Mouse (Mus musculus) liver, embryonic 15.5 days (tissue): ENCODE measurements around the gene Eln. TPM values are rescaled to one million over a fixed set of nuclear protein-coding genes. Genes with fewer than 3 reads are reported as not detected.

ENCODE experiments used
- ATAC-seq: fragments of 200-750 bp; cut with Nextera tagmentation; 2 replicates; pipeline ENCODE4 v1.8.0; 2017; ENCODE audit warnings: moderate number of reproducible peaks, mild to moderate bottlenecking, moderate library complexity; ENCODE audit not compliant: insufficient read depth
- H3K27ac ChIP-seq: fragments of 300-500 bp; sonication (generic); replicated peaks from 2 replicates; pipeline ENCODE4 v1.5.1; 2015; ENCODE audit warnings: mild to moderate bottlenecking, inconsistent platforms
- H3K27me3 ChIP-seq: fragments of 300-500 bp; sonication (generic); 2 replicates; pipeline ENCODE4 v1.6.1; 2015; ENCODE audit warnings: mild to moderate bottlenecking, inconsistent platforms
- H3K36me3 ChIP-seq: fragments of 300-500 bp; sonication (generic); replicated peaks from 2 replicates; pipeline ENCODE4 v1.6.1; 2015; ENCODE audit warnings: moderate library complexity, mild to moderate bottlenecking, inconsistent platforms
- H3K4me1 ChIP-seq: fragments of 300-500 bp; sonication (generic); replicated peaks from 2 replicates; pipeline ENCODE4 v1.6.1; 2015; ENCODE audit warnings: inconsistent platforms
- H3K4me2 ChIP-seq: fragments of 300-500 bp; sonication (generic); 2 replicates; pipeline ENCODE4 v1.6.1; 2015; ENCODE audit warnings: moderate library complexity, mild to moderate bottlenecking, inconsistent platforms
- H3K4me3 ChIP-seq: fragments of 300-500 bp; sonication (generic); replicated peaks from 2 replicates; pipeline ENCODE4 v1.5.1; 2015; ENCODE audit warnings: mild to moderate bottlenecking, inconsistent platforms
- H3K9ac ChIP-seq: fragments of 300-500 bp; sonication (generic); 2 replicates; pipeline ENCODE4 v1.6.1; 2015; ENCODE audit warnings: moderate library complexity, mild to moderate bottlenecking, inconsistent platforms
- H3K9me3 ChIP-seq: fragments of 300-500 bp; sonication (generic); replicated peaks from 2 replicates; pipeline ENCODE4 v1.6.1; 2016; ENCODE audit warnings: inconsistent platforms
- WGBS: fragments of 180-500 bp; shearing (Covaris S2); methylation state at CpG from one replicate; pipeline ENCODE4 v1.1.7; 2015; ENCODE audit warnings: mixed read lengths; ENCODE audit not compliant: insufficient replicate concordance; 5-methylcytosine and 5-hydroxymethylcytosine counted together
- polyA plus RNA-seq: library from polyadenylated mRNA; unstranded; fragments of >200 nt; fragmentation: Nextera tagmentation; extraction: Ambion mirVana; gene quantifications from 2 replicates; pipeline ENCODE4 v1.2.1, GENCODE M21; 2015

Eln gene
- polyA plus RNA-seq = 5.0 and 6.6 TPM in 2 replicates

DNA sequence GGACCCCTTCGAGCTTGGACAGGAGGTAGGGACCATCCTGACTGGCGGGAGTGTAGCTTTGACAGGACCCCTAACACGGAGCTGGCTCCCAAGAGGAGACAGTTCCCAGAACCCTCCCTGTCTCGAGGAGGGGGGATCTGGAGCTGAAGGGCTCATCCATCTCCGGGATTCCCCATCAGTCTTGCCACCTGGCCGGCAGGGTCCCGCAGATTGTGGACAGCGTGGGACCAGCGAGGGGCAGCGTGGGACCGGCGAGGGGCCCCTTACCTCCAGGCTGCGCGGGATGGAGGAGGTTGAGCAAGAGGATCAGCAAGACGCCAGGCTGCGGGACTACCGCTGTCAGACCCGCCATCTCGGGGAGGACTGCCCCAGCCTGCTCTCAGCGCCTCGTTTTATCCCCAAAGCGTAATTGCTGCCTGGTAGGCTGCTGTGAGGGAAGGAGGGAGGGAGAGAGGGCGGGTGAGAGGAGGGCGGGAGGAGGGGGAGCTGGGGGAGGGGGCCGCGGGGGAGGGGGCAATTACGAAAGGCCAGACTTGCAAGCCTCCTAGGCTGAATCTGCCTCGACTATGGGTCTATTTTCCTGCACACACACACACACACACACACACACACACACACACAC, at the start of gene Eln:
TSS of gene Eln (minus strand) at position 434 of the 622 bp plus-strand sequence.
- Histone ChIP-seq H3K4me3 (peak within 1 kb of the TSS; percentile 17; the same call in 1 of the 2 replicates), H3K27ac (no peak within 1 kb of the TSS), H3K4me1 (0 out of 2 replicates have a peak, but pooled peaks cover 6% of the 10 kb centered on the region), H3K36me3 (no peaks in the 10 kb centered on the region), H3K4me2 (peak within 1 kb of the TSS; percentile 54), H3K9me3 (no peaks in the 10 kb centered on the region), H3K9ac (no peak within 1 kb of the TSS), H3K27me3 (peaks cover 14% of the 10 kb centered on the region)
- no peak for ATAC-seq
- 5% methylated on average over 23 of the region's 28 CpGs for WGBS

DNA sequence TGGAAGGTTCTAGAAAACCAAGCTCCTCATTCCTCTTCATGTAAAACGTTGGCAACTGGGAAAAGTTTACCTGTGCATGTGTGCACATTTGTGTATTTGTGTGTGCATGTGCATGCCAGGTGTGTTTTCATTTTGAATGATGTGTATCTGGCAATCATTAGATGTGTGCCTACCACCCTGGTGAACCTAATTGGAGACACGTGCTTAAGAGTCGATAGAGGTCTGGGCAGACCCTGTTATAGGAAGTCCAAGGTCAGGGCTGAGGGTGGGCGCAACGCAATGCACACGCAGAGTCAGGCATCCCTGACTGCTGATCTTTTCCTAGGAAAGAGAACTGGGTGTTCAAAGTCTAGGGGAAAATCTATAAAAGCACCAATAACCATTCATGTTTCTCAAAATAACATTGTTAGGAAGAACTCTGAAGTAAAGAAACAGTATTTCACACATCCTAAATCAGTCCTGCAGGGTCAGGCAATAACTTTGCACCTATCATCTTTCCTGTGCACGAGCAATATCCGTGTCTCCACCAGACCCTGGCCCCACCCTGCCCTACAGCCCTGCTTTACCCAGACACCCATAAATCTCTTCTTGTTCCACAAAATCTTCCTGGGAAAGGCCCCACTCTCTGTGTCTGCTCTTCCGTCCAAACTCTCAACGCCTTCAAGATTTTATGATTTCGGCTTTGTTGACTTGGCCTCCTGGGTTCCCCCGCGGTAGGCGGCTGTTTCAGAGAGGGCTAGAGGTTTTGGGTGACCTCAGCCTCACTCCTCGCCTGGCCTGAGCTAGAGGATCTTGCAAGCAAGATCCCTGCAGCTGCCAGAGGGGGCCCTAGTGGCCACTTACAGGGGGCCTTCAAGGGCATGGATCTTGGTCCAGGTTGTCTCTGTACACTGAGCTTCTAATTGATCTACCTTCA, 43.2 kb upstream of the Eln start:
- 75% methylated on average over 15 of the region's 15 CpGs for WGBS
- H3K4me3 ChIP-seq = no peak overlapping the region
- no peak overlapping the region for H3K4me2 ChIP-seq
- no peaks in the 10 kb centered on the region for H3K4me1 ChIP-seq
- no peaks in the 10 kb centered on the region for H3K9me3 ChIP-seq
- no peak overlapping the region for H3K9ac ChIP-seq
- H3K27ac ChIP-seq = no peak overlapping the region
- H3K36me3 ChIP-seq = no peaks in the 10 kb centered on the region
- ATAC-seq = no peak
- no peaks in the 10 kb centered on the region for H3K27me3 ChIP-seq

DNA sequence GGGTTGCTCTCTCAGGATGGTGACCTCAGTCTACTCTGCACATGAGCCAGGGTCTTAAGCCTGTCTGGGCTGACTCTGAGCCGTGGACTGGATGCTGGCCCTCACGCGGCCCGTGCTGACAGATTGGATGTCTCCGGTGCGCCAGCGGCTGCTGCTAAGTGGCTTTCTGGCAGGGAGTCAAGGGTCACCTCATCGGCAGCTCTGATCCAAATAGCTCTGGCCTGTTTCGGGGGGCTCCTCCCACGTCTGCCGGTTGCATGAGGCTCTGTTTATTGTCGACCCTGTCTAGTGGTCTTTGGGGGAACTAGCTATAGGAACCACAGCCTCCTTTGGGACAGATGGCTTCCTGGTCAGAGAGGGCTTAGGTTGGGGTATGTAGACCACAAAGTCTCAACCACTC, 41.1 kb upstream of the Eln start:
- no peak overlapping the region for H3K4me3 ChIP-seq
- no peaks in the 10 kb centered on the region for H3K4me1 ChIP-seq
- WGBS = 35% methylated on average over 12 of the region's 12 CpGs
- H3K27me3 ChIP-seq = no peaks in the 10 kb centered on the region
- no peak for ATAC-seq
- H3K36me3 ChIP-seq = no peaks in the 10 kb centered on the region
- no peaks in the 10 kb centered on the region for H3K9me3 ChIP-seq
- no peak overlapping the region for H3K4me2 ChIP-seq
- H3K27ac ChIP-seq = no peak overlapping the region
- no peak overlapping the region for H3K9ac ChIP-seq

DNA sequence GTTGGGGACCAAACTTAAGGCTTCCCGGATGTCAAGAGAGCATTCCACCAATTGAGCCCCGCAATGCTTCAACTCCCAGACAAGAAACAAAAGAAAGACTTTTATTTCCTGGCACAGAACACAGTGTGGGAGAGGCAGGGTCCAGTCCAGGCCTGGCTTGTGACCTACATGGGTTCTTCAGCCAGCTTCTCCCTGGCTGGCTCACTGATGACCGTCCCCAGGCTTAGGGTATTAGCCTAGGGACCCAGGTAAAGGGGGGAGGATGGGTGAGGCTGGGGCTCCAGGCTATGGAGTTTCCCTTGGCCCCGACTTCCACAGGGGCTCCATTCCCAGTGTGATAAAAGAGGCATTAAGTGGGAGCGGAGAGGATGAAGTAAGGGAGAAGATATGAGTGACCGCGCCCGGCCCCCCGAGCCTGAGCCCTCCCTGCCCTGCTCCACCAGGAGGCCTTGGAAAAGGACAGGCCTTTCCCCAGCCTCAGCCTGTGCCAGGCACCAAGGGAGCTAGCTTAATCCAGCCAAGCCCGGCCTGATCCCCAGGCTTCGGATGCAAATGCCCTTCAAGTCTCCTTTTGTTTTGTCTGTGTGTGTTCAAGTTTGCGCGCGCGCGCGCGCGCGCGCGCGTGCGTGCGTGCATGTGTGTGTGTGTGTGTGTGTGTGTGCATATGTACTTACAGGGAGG, 38.7 kb upstream of the Eln start:
- H3K27ac ChIP-seq = no peak overlapping the region
- H3K27me3 ChIP-seq = no peaks in the 10 kb centered on the region
- H3K4me3 ChIP-seq = no peak overlapping the region
- H3K4me1 ChIP-seq = no peaks in the 10 kb centered on the region
- ATAC-seq = no peak
- no peaks in the 10 kb centered on the region for H3K9me3 ChIP-seq
- H3K36me3 ChIP-seq = no peaks in the 10 kb centered on the region
- H3K9ac ChIP-seq = no peak overlapping the region
- H3K4me2 ChIP-seq = no peak overlapping the region
- WGBS = 69% methylated on average over 25 of the region's 25 CpGs

DNA sequence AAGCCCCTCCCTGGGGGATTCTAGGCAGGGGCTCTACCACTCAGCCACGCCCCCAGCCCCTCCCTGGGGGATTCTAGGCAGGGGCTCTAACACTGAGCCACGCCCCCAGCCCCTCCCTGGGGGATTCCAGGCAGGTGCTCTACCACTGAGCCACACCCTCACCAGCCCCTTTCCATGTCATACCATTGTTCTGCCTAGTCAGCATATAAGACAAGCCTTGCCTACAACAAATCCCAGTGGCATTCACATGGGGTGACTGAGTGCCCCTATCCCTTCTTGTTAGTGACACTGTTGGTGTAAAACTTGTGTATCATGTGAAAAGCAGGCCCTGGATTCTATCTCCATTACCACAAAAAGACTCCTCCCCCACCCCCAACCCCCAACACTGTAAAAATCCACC, 36.7 kb upstream of the Eln start:
- no peak overlapping the region for H3K4me2 ChIP-seq
- no peak for ATAC-seq
- 26% methylated on average over 2 of the region's 2 CpGs for WGBS
- H3K9me3 ChIP-seq = no peaks in the 10 kb centered on the region
- H3K36me3 ChIP-seq = no peaks in the 10 kb centered on the region
- H3K4me1 ChIP-seq = no peaks in the 10 kb centered on the region
- no peak overlapping the region for H3K4me3 ChIP-seq
- H3K27me3 ChIP-seq = no peaks in the 10 kb centered on the region
- H3K27ac ChIP-seq = no peak overlapping the region
- no peak overlapping the region for H3K9ac ChIP-seq

DNA sequence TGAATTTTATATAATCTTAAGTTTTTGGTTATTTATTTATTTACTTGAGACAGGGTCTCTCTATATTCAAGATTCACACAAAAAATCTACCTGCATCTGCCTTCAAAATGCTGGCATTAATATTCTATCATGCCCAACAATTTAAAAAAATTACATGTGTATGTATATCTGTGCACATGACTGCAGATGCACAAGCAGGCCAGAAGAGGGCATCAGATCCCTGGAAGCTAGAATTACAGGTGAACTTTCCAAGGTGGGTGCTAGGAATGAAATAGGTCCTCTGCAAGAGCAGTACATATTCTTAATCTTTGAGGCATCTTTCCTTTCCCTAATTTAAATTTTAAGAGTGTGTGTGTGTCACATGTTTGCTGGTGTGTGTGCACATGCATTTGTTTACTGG, 33.8 kb upstream of the Eln start:
- H3K4me2 ChIP-seq = no peak overlapping the region

DNA sequence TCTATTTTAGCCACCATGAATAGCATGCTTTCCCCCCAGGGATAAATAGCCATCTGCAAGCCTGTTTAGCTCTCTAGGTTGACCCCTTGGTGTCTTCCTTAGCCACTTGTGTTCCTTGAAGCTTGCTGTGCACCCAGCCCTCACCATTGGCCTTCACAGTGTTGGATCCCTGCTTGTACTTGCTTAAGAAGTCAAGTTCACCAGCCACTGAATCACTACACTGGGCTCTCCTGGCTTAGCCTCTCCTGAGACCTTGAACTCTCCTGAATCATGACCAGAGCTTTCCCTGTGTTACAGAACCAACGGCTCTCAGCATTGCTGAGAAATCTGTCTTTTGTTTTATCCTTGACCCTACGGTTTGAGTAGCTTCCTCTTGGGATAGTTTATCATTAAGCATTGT, 33.0 kb upstream of the Eln start:
- Histone ChIP-seq H3K36me3 (no peaks in the 10 kb centered on the region), H3K27ac (no peak overlapping the region), H3K27me3 (no peaks in the 10 kb centered on the region), H3K4me1 (no peaks in the 10 kb centered on the region), H3K9ac (no peak overlapping the region), H3K4me3 (no peak overlapping the region), H3K4me2 (no peak overlapping the region), H3K9me3 (no peaks in the 10 kb centered on the region)
- ATAC-seq = no peak
- WGBS = 30% methylated on average over 2 of the region's 2 CpGs

More for the DNA sequence above, 33.8 kb upstream of the Eln start:
- Histone ChIP-seq H3K27ac (no peak overlapping the region), H3K9me3 (no peaks in the 10 kb centered on the region), H3K9ac (no peak overlapping the region), H3K27me3 (no peaks in the 10 kb centered on the region), H3K36me3 (no peaks in the 10 kb centered on the region), H3K4me3 (no peak overlapping the region), H3K4me1 (no peaks in the 10 kb centered on the region)
- ATAC-seq = no peak

DNA sequence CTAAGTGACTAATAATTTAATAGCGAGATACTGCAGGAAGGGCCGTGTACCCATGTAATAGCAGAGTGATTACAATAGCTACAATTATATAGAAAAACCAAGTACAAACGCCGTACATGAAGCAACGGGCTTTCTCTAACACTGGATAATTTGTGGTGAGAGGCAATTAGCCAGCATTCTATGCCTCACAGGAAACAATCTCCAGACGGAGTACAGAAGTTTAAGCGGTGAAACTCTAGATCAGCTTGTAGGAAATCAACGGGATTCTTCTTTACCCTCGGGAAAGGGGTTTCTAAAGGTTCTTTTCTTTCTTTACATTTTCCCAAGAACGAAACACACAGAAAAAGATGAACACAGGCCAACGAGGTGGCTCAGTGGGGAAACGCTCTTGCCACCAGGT, 29.4 kb upstream of the Eln start:
- H3K27ac ChIP-seq = no peak overlapping the region
- no peak overlapping the region for H3K4me3 ChIP-seq
- no peak overlapping the region for H3K9ac ChIP-seq
- no peak for ATAC-seq
- H3K36me3 ChIP-seq = no peaks in the 10 kb centered on the region
- no peak overlapping the region for H3K4me2 ChIP-seq
- H3K4me1 ChIP-seq = no peaks in the 10 kb centered on the region
- WGBS = 70% methylated on average over 12 of the region's 12 CpGs
- no peaks in the 10 kb centered on the region for H3K9me3 ChIP-seq
- H3K27me3 ChIP-seq = no peaks in the 10 kb centered on the region

DNA sequence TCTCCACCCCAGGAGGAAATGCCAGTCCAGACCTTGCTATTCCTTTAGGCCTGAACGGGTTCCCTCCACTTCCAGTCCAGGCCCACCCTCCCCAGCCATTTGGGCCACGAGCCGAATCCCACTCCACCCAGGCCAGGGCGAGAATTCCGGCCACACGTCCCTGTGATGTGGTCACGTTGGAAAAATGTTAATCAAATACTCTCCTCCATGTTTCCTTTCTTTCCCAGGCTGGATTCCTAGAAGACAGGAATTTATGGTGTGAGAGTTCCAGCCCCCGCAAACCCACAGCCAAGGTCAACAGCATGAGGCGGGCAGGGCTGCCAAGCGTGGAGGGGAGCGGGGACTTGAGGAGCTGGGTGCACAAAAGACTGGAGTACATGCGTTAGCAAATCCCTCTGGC, 25.4 kb upstream of the Eln start:
- no peaks in the 10 kb centered on the region for H3K36me3 ChIP-seq
- ATAC-seq = no peak
- 69% methylated on average over 12 of the region's 12 CpGs for WGBS

DNA sequence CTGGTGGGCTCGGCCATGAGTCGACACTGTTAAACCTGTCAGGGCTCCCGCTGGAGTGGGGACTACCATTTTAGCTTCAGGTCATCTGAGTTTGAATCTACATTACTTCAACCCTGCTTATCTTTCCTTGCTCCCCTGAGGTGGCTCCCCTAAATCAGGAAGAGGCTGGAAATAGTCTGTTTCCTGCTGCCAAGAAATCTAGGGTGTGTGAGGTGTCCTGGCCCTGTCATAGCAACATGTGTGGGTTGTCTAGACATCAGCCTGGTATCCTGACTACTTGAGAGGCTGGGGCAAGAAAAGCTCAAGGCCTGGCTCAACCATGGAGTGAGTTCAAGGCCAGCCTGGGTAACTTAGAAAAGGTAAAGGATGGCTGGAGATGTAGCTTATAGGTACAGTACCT, 24.6 kb upstream of the Eln start:
- no peaks in the 10 kb centered on the region for H3K4me1 ChIP-seq
- 52% methylated on average over 3 of the region's 3 CpGs for WGBS

More for the DNA sequence above, 25.4 kb upstream of the Eln start:
- H3K27ac ChIP-seq = no peak overlapping the region
- no peak overlapping the region for H3K9ac ChIP-seq
- H3K4me1 ChIP-seq = no peaks in the 10 kb centered on the region
- no peaks in the 10 kb centered on the region for H3K27me3 ChIP-seq
- H3K4me3 ChIP-seq = no peak overlapping the region
- no peaks in the 10 kb centered on the region for H3K9me3 ChIP-seq
- no peak overlapping the region for H3K4me2 ChIP-seq

DNA sequence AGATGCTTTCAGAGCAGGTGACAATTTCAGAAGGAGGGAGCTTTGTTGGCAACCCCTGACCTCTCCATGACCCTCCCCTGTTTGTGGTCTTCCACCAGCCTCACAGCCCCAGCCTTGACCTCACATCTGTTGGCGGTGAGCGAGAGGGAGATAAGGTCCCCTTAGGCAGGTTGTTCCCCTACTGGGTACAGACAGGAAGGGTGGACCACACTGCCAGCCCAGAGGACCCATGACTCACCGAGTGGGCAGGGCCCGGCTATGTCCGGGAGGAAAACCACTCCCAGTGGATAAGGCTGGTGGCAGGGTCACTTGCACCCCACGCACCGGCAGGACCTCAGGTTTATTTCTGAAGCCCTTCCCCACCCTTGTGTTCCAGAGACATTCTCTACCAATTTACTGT, 22.1 kb upstream of the Eln start:
- no peaks in the 10 kb centered on the region for H3K36me3 ChIP-seq
- H3K4me2 ChIP-seq = no peak overlapping the region
- no peaks in the 10 kb centered on the region for H3K9me3 ChIP-seq
- 14% methylated on average over 7 of the region's 7 CpGs for WGBS
- H3K9ac ChIP-seq = no peak overlapping the region
- H3K27ac ChIP-seq = no peak overlapping the region
- no peak overlapping the region for H3K4me3 ChIP-seq
- no peak for ATAC-seq
- no peaks in the 10 kb centered on the region for H3K27me3 ChIP-seq
- H3K4me1 ChIP-seq = no peaks in the 10 kb centered on the region

More for the DNA sequence above, 24.6 kb upstream of the Eln start:
- no peaks in the 10 kb centered on the region for H3K36me3 ChIP-seq
- H3K27ac ChIP-seq = no peak overlapping the region
- no peaks in the 10 kb centered on the region for H3K27me3 ChIP-seq
- H3K9ac ChIP-seq = no peak overlapping the region
- H3K4me3 ChIP-seq = no peak overlapping the region
- no peaks in the 10 kb centered on the region for H3K9me3 ChIP-seq
- no peak overlapping the region for H3K4me2 ChIP-seq
- ATAC-seq = no peak
